Comparison of ENCODE assay signal across 8 mouse cellular contexts in the genomic region with DNA sequence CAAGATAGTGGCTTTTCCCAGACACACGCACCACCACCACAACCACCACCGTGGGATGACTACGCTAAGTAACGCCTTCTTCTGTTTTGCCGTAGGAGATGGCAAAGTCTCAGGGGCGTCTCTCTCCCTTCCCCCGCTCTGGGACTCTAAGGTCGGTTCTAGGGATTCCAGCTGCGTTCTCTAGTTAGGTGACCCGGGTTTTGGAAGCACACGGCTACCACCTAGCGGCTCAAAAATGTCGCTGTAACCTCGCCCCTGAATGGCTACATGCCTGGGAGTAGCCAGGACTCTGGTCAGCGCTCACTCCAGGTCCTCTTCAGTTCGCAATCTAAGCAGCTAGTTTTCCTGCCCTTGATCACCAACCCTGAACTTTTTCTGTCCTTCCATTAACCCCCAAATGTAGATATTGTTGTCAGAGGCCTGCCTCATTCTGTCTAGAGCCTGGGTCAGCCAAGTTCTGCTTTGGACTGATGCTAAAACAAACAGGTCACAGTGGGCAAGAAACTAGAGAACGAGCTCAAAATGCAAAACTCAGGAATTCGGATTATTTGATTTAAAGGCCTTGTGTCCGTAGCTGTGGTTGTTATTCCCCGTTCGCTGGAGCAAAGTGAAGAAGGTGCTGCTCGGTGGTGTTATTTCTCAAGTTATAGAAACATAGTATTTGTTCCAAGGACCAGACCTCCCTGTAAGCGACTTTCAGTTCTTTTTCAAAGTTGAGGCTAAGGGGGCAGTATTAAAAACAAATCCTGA. TPM values are rescaled to one million over a fixed set of nuclear protein-coding genes. Genes with fewer than 3 reads are reported as not detected.
DNase-seq lines count a peak whose midpoint lies in the region; ATAC-seq and TF ChIP-seq lines count a peak whose summit lies in the region.

No protein-coding gene starts in this region.

- peak; percentile 56 for TF ChIP-seq CTCF in E14TG2a.4 (conservative IDR thresholded peaks at IDR 0.05; ENCODE audit: low read length)
- peak; percentile 87 for TF ChIP-seq CTCF in kidney, postnatal 0 days (IDR thresholded peaks at IDR 0.05; ENCODE audit: low read depth)

- peak; percentile 69 for ATAC-seq in heart, embryonic 14.5 days (ENCODE audit: insufficient number of reproducible peaks, insufficient read depth, low FRiP score, low read depth)
- ATAC-seq in kidney, postnatal 0 days (replicated peaks; ENCODE audit: low FRiP score, low read depth), result peak; percentile 80
- ATAC-seq in liver, embryonic 12.5 days, result peak; percentile 73

- H3K27ac ChIP-seq in heart, embryonic 14.5 days (replicated peaks in 1 of 2; ENCODE audit: control insufficient read depth in 1 of 2, insufficient read depth in 1 of 2, low read depth in 2 of 2, low read length in 2 of 2), result peak overlapping the region in 1 of 2 experiments; percentile 83; a peak in 2 of 4 replicates
- no peak overlapping the region for H3K27ac ChIP-seq in kidney, postnatal 0 days
- H3K27ac ChIP-seq in liver, embryonic 12.5 days, result no peak overlapping the region

- peaks cover 43% of the 10 kb centered on the region for H3K4me1 ChIP-seq in E14TG2a.4 (replicated peaks; ENCODE audit: low read depth, low read length)
- peaks cover 26 to 33% of the 10 kb centered on the region in 2 experiments for H3K4me1 ChIP-seq in heart, embryonic 14.5 days (ENCODE audit: control insufficient read depth in 2 of 2, insufficient read depth in 2 of 2, low read length in 2 of 2)
- peaks cover 6% of the 10 kb centered on the region; the same call in 1 of the 2 replicates for H3K4me1 ChIP-seq in kidney, postnatal 0 days (replicated peaks; ENCODE audit: insufficient read depth, low read length)
- H3K4me1 ChIP-seq in liver, embryonic 12.5 days, result peaks cover 18% of the 10 kb centered on the region

- peak; percentile 72 for DNase-seq in brain, embryonic 18.5 days (ENCODE audit: low read depth, low spot score)
- peak; percentile 79 for DNase-seq in fibroblast of lung, adult 2 months (ENCODE audit: low read depth)
- DNase-seq in kidney, postnatal 0 days (ENCODE audit: low spot score), result peak; percentile 98
- peak; percentile 43 to 63 for DNase-seq in natural killer cell, adult 2 months (ENCODE audit: low spot score in 2 of 2)
- DNase-seq in telencephalon, adult 2 months (ENCODE audit: low read depth, low spot score), result peak; percentile 48

- H3K36me3 ChIP-seq in E14TG2a.4 (ENCODE audit: insufficient read depth, low read length), result peaks cover 48% of the 10 kb centered on the region
- H3K36me3 ChIP-seq in heart, embryonic 14.5 days (ENCODE audit: control insufficient read depth, insufficient read depth, low read length), result peaks cover 44% of the 10 kb centered on the region
- H3K36me3 ChIP-seq in kidney, postnatal 0 days (ENCODE audit: insufficient read depth, low read length), result peaks cover 20% of the 10 kb centered on the region
- H3K36me3 ChIP-seq in liver, embryonic 12.5 days, result peaks cover 43% of the 10 kb centered on the region

- peak overlapping the region; percentile 59 for H3K9ac ChIP-seq in heart, embryonic 14.5 days (ENCODE audit: low read length)
- H3K9ac ChIP-seq in kidney, postnatal 0 days (ENCODE audit: low read depth, low read length), result no peak overlapping the region
- H3K9ac ChIP-seq in liver, embryonic 12.5 days, result no peak overlapping the region

- 6% methylated on average over 23 of the region's 23 CpGs for WGBS in heart, embryonic 14.5 days
- 4% methylated on average over 23 of the region's 23 CpGs for WGBS in kidney, postnatal 0 days
- WGBS in liver, embryonic 12.5 days (ENCODE audit: insufficient replicate concordance), result 4% methylated on average over 23 of the region's 23 CpGs

- H3K4me2 ChIP-seq in heart, embryonic 14.5 days (ENCODE audit: low read length), result peak overlapping the region; percentile 67
- peak overlapping the region; percentile 94 for H3K4me2 ChIP-seq in kidney, postnatal 0 days (ENCODE audit: low read length)
- peak overlapping the region; percentile 75 for H3K4me2 ChIP-seq in liver, embryonic 12.5 days

- H3K27me3 ChIP-seq in E14TG2a.4 (ENCODE audit: insufficient read depth, low read length), result peaks cover 43% of the 10 kb centered on the region
- H3K27me3 ChIP-seq in heart, embryonic 14.5 days (ENCODE audit: control insufficient read depth, insufficient read depth, low read length), result peaks cover 8% of the 10 kb centered on the region; the same call in 1 of the 2 replicates
- H3K27me3 ChIP-seq in kidney, postnatal 0 days (ENCODE audit: insufficient read depth, low read length), result no peaks in the 10 kb centered on the region; the same call in 1 of the 2 replicates
- H3K27me3 ChIP-seq in liver, embryonic 12.5 days (replicated peaks), result peaks cover 59% of the 10 kb centered on the region

- H3K4me3 ChIP-seq in E14TG2a.4 (replicated peaks; ENCODE audit: low read length), result peak overlapping the region; percentile 86
- peak overlapping the region; percentile 54 to 66 for H3K4me3 ChIP-seq in heart, embryonic 14.5 days (ENCODE audit: control insufficient read depth in 1 of 2, insufficient read depth in 1 of 2, low read depth in 1 of 2, low read length in 2 of 2)
- peak overlapping the region; percentile 52 for H3K4me3 ChIP-seq in kidney, postnatal 0 days (replicated peaks; ENCODE audit: low read depth, low read length)
- H3K4me3 ChIP-seq in liver, embryonic 12.5 days, result peak overlapping the region; percentile 54

- no peaks in the 10 kb centered on the region for H3K9me3 ChIP-seq in E14TG2a.4 (ENCODE audit: low read length)
- H3K9me3 ChIP-seq in heart, embryonic 14.5 days (ENCODE audit: control insufficient read depth, low read length), result no peaks in the 10 kb centered on the region
- H3K9me3 ChIP-seq in kidney, postnatal 0 days (replicated peaks; ENCODE audit: low read length), result no peaks in the 10 kb centered on the region
- no peaks in the 10 kb centered on the region for H3K9me3 ChIP-seq in liver, embryonic 12.5 days (replicated peaks)

RNA-seq across cellular contexts. Expression of a gene that starts 1.3 kb away (rescaled TPM):
- polyA plus RNA-seq in heart, embryonic 14.5 days (2014; fragmentation: Nextera tagmentation; extraction: Ambion mirVana), result 7.9 and 9.5 TPM in 2 replicates
- 0.54 and 0.76 TPM in 2 replicates for polyA plus RNA-seq in kidney, postnatal 0 days (2015; fragmentation: Nextera tagmentation; extraction: Ambion mirVana)
- 0.44 and 0.60 TPM in 2 replicates for polyA plus RNA-seq in liver, embryonic 12.5 days (2016; fragmentation: Nextera tagmentation; extraction: Ambion mirVana)

RNA-seq across cellular contexts. Expression of a gene that starts 14.5 kb away (rescaled TPM):
- polyA plus RNA-seq in heart, embryonic 14.5 days (2014; fragmentation: Nextera tagmentation; extraction: Ambion mirVana), result 465 and 517 TPM in 2 replicates
- 901 and 905 TPM in 2 replicates for polyA plus RNA-seq in kidney, postnatal 0 days (2015; fragmentation: Nextera tagmentation; extraction: Ambion mirVana)
- polyA plus RNA-seq in liver, embryonic 12.5 days (2016; fragmentation: Nextera tagmentation; extraction: Ambion mirVana), result 966 and 967 TPM in 2 replicates

RNA-seq across cellular contexts. Expression of a gene that starts 54.9 kb away (rescaled TPM):
- 0.18 TPM in 1 of 2 replicates, not detected in the other for polyA plus RNA-seq in heart, embryonic 14.5 days (2014; fragmentation: Nextera tagmentation; extraction: Ambion mirVana)
- not detected in 2 replicates for polyA plus RNA-seq in kidney, postnatal 0 days (2015; fragmentation: Nextera tagmentation; extraction: Ambion mirVana)
- polyA plus RNA-seq in liver, embryonic 12.5 days (2016; fragmentation: Nextera tagmentation; extraction: Ambion mirVana), result not detected in 2 replicates

Comparison
In these comparisons a context has a peak if more than half of its experiments do, and no peak if none do; other contexts are left out.
1. DNase-seq: peak in every context shown above with its lines; median percentile 98 in kidney, postnatal 0 days; 79 in fibroblast of lung, adult 2 months; 72 in brain, embryonic 18.5 days; 53 in natural killer cell, adult 2 months; 48 in telencephalon, adult 2 months.